Mouse (Mus musculus) CD4-positive, CD25-positive, alpha-beta regulatory T cell, adult 9 weeks (primary cell): ENCODE data around the gene Phpt1. TPM values are rescaled to one million over a fixed set of nuclear protein-coding genes. Genes with fewer than 3 reads are reported as not detected.

Experiments used
- polyA plus RNA-seq: library from polyadenylated mRNA; unstranded; fragments of 100-300 nt; shearing (Covaris generic); gene quantifications from one replicate; pipeline ENCODE4 v1.2.1, GENCODE M21; 2017

Gene Phpt1
- polyA plus RNA-seq, result 88.8 TPM

GRCm38 (mm10) chr2:25574579-25575431 lies at the start of gene Phpt1, which contains the start of gene Mamdc4:
Phpt1 (minus strand) TSS chr2:25575224.
Mamdc4 (minus strand) TSS chr2:25574845.

DNA sequence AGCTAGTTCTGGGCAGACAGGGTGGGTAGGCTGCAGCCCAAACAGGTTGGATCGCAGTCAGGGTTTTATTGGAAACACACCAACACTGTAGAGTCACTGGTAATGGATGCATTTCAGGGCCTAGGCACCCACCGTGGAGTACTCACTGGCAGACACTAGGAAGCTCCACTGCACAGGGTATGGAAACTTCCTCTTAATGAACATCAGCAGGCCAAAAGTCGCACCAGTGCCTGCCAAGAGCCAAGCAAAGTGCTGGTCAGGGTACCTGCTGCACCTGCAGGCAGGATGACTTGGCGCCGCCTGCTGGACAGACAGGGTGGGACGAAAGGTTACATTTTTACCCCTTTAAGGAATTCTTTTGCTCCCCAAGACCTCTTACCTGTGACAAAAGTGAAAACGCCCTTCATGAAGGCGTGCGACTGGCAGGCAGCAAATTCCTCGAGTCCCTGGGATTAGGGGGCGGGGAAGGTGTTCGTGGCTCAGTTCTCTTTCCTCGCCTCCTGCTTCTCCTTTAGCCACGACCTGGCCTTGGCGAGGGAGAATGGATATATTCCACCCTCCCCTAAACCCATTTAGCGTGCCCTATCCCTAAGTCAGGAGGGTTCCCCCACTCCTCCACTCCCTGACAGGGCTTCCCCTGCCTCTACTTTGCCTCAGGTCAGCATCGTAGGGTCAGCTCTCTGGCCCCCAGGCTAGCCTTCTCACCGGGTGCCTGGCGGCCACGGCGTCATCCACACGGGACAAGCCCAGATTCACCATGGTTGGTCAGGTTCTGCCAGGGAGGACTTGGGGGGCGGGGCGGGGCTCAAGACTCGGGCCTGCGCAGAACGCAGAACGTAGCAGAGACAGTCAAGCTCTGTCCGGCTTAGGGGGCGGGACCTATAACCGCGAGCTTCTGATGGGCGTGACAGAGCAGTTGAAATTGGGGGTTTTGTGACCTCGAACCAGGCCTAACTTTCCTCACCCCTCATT lies 46.5 kb upstream of the Phpt1 start, which contains the start of gene Tmem141:
TSS of gene Tmem141 (minus strand) at position 777 of the 972 bp plus-strand sequence.

GRCm38 (mm10) chr2:25617578-25617977 lies 42.6 kb upstream of the Phpt1 start, which contains the start of gene Ccdc183:
Ccdc183 (minus strand) TSS chr2:25617678.

DNA sequence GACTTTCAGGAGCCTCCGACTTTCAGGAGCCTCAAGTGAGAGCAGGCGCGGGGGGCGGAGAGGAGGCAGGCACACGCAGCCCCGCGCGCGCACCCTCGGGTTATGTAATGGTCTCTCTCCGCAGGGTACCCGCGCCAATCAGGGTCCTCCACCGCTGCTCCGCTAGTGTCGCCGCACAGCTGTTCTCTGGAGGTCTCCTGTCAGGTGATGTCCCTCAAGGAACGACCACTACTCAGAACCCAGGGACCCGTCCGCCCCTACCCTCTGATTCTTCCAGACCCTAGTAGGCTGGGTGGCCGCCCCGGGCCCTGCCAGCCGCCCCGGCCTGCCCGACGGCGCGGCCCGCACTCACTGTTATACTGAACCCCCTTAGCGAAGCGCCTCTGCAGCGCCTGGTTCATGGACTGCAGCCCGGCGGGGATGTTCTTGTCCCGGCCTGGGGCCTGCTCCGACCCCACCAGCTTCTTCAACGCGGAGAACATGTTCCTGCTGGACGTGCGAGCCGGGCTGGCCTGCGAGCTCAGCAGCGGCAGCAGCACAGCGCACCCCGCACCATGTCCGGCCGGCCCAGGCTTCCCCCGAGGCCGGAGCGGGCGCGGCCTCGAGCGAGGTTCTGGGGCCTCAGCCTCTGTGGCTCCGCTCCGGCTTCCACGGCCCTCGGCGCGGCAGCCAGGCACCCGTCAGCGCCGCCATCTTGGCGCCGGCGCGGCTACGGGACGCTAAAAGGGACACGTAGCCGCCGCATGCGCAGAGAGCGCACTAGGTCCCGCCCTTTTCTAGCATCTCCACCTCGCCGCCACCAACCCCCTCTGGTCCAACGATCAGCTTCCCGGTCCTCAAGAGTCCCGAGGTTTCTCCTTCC lies 33.0 kb upstream of the Phpt1 start, which contains the start of gene Rabl6:
TSS of gene Rabl6 (minus strand) at position 761 of the 862 bp plus-strand sequence.

GRCm38 (mm10) chr2:25581294-25581864 lies 6.4 kb upstream of the Phpt1 start, which contains the start of gene Ajm1:
Ajm1 (minus strand) TSS chr2:25581757.

DNA sequence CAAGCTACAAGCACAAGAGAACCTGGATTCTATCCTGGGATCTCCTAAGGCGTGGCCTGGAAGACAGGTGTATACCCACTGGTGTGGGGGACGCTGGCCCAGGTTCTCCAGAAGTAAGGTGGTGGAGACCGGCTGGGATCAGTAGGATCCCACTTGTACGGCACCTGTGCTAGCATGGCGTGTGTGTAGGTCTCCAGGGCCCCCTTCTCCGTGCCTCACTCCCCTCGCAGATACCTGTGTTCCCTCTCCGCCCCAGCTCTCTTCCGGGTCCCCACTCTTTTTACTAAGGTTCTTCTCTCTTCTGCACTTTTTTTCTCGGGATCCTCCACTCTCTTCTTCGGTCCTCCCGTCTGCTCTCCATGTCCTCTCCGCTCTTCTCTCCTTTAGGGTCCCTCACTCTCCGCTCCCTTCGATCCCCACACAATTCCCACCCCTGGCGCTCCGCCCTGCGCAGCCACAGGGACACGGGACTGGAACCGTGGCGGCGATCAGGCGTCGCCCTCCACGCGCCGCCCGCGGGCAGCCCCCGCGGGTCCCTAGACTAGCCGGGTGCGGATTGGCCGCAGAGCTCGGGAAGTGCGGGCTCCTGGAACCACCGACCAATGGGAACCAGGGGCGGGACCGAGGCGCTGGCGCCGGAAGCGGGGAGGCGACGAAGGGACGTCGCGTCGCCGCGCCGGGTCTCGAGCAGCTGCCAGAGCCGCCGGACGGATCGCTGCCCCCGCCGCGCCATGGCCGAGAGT lies 17.6 kb downstream of the Phpt1 start, which contains the start of gene Edf1:
TSS of gene Edf1 (plus strand) at position 627 of the 743 bp plus-strand sequence.

GRCm38 (mm10) chr2:25546811-25547491 lies 28.1 kb downstream of the Phpt1 start, which contains the start of gene Traf2:
Traf2 (minus strand) TSS chr2:25546940.

Other genes starting within 250 kb of the Phpt1 start
- gene Man1b1, start 242.9 kb downstream of the Phpt1 start, polyA plus RNA-seq, result 26.1 TPM
- gene Dpp7, start 218.9 kb downstream of the Phpt1 start, polyA plus RNA-seq, result 23.7 TPM
- 12.9 TPM for gene Uap1l1, start 209.5 kb downstream of the Phpt1 start, polyA plus RNA-seq
- 0.37 TPM for gene Sapcd2, start 202.9 kb downstream of the Phpt1 start, polyA plus RNA-seq
- gene Entpd2, start 179.3 kb downstream of the Phpt1 start, polyA plus RNA-seq, result not detected
- gene Npdc1, start 175.9 kb downstream of the Phpt1 start, polyA plus RNA-seq, result 1.1 TPM
- 6.8 TPM for gene Fut7, start 152.0 kb downstream of the Phpt1 start, polyA plus RNA-seq
- 19.7 TPM for gene Abca2, start 146.5 kb downstream of the Phpt1 start, polyA plus RNA-seq
- gene Clic3, start 118.4 kb downstream of the Phpt1 start, polyA plus RNA-seq, result 5.3 TPM
- 117 TPM for gene Paxx, start 114.1 kb downstream of the Phpt1 start, polyA plus RNA-seq
- not detected for gene Ptgds, start 105.2 kb downstream of the Phpt1 start, polyA plus RNA-seq
- gene Lcn12, start 81.3 kb downstream of the Phpt1 start, polyA plus RNA-seq, result not detected
- 125 TPM for gene Fbxw5, start 74.5 kb downstream of the Phpt1 start, polyA plus RNA-seq
- 10.0 TPM for gene C8g, start 73.5 kb downstream of the Phpt1 start, polyA plus RNA-seq
- gene Traf2, start 28.3 kb downstream of the Phpt1 start, polyA plus RNA-seq, result 106 TPM
- 249 TPM for gene Edf1, start 17.4 kb downstream of the Phpt1 start, polyA plus RNA-seq
- gene Mamdc4, start 379 bp downstream of the Phpt1 start, polyA plus RNA-seq, result 1.0 TPM
- not detected for gene Ajm1, start 6.5 kb upstream of the Phpt1 start, polyA plus RNA-seq
- gene Rabl6, start 33.3 kb upstream of the Phpt1 start, polyA plus RNA-seq, result 8.2 TPM
- gene Ccdc183, start 42.5 kb upstream of the Phpt1 start, polyA plus RNA-seq, result not detected
- gene Tmem141, start 46.8 kb upstream of the Phpt1 start, polyA plus RNA-seq, result 2.1 TPM
- gene Fcna, start 52.8 kb upstream of the Phpt1 start, polyA plus RNA-seq, result 5.9 TPM
- gene Lcn8, start 77.9 kb upstream of the Phpt1 start, polyA plus RNA-seq, result not detected
- gene Lcn5, start 82.7 kb upstream of the Phpt1 start, polyA plus RNA-seq, result not detected
- 0.31 TPM for gene Lcn6, start 101.6 kb upstream of the Phpt1 start, polyA plus RNA-seq
- 0.33 TPM for gene Lcn10, start 107.5 kb upstream of the Phpt1 start, polyA plus RNA-seq
- gene Obp2a, start 124.8 kb upstream of the Phpt1 start, polyA plus RNA-seq, result 0.88 TPM
- 119 TPM for gene Bmyc, start 131.5 kb upstream of the Phpt1 start, polyA plus RNA-seq
- gene Obp2b, start 161.8 kb upstream of the Phpt1 start, polyA plus RNA-seq, result not detected
- not detected for gene Lcn3, start 190.3 kb upstream of the Phpt1 start, polyA plus RNA-seq
- not detected for gene Lcn11, start 201.8 kb upstream of the Phpt1 start, polyA plus RNA-seq
- not detected for gene Gm13539, start 207.0 kb upstream of the Phpt1 start, polyA plus RNA-seq
- not detected for gene Glt6d1, start 240.6 kb upstream of the Phpt1 start, polyA plus RNA-seq
- not detected for gene Lcn9, start 247.9 kb upstream of the Phpt1 start, polyA plus RNA-seq